Mouse (Mus musculus): Measurements from ENCODE around the gene Slc31a1. TPM values are rescaled to one million over a fixed set of nuclear protein-coding genes. Genes with fewer than 3 reads are reported as not detected.

Slc31a1 gene
- total and polyA plus RNA-seq, 3 experiments, result 20.6 to 46.5 (median 37.5) TPM

DNA sequence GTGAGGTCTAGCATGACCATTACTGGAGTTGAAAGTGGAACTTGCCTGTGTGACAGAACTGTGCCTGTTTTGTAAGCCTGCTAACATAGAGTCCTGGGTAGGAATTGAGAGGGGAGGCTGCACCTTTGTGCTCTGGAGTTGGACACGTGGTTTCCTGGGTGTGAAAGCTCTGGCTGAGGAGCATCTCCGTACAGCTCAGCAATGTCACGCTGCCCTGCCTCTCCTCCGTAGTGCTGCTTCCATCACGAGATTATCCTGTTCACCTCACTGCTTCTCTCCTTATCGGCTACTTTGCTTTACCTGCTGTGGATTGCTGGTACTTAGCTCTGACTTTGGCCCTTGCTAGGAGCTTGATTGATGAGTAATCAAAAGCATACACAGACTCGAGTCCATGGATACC, 23.2 kb downstream of the Slc31a1 start:
- TF ChIP-seq NRF1 (IDR thresholded peaks at IDR 0.05; ENCODE audit: insufficient read depth, low read depth, low read length, poor library complexity, severe bottlenecking) (no peak), TCF12 (IDR thresholded peaks at IDR 0.05; ENCODE audit: low read depth, low read length) (no peak), ELF1 (IDR thresholded peaks at IDR 0.05; ENCODE audit: low read depth, low read length) (no peak), TAL1 (IDR thresholded peaks at IDR 0.05; ENCODE audit: low read length) (no peak), ZC3H11A (IDR thresholded peaks at IDR 0.05; ENCODE audit: low read depth, low read length) (no peak), ZMIZ1 (IDR thresholded peaks at IDR 0.05; ENCODE audit: low read depth, low read length) (no peak), USF1 (IDR thresholded peaks at IDR 0.05; ENCODE audit: low read depth, low read length) (no peak), RAD21 (IDR thresholded peaks at IDR 0.05; ENCODE audit: low read depth, low read length) (no peak), SIN3A (IDR thresholded peaks at IDR 0.05; ENCODE audit: low read length) (no peak), RCOR1 (IDR thresholded peaks at IDR 0.05; ENCODE audit: low read depth, low read length) (no peak), MAX (IDR thresholded peaks at IDR 0.05; ENCODE audit: low read length) (no peak), KAT2A (conservative IDR thresholded peaks at IDR 0.05; ENCODE audit: low read depth, low read length) (no peak), CHD2 (IDR thresholded peaks at IDR 0.05; ENCODE audit: low read length) (no peak), GABPA (IDR thresholded peaks at IDR 0.05; ENCODE audit: low read depth, low read length) (no peak)
- no peaks in the 10 kb centered on the region; the same call in 1 of the 2 replicates for H3K79me2 ChIP-seq (ENCODE audit: control insufficient read depth, insufficient read depth, low read length, poor library complexity)
- peaks cover 10 to 14% of the 10 kb centered on the region in 2 experiments for H3K4me1 ChIP-seq (ENCODE audit: control insufficient read depth in 1 of 2, insufficient read depth in 2 of 2, low read length in 2 of 2)
- H3K27ac ChIP-seq (ENCODE audit: control insufficient read depth, low read depth, low read length), result no peak overlapping the region; the same call in 1 of the 2 replicates
- no peak overlapping the region for H3K4me3 ChIP-seq (ENCODE audit: control insufficient read depth in 1 of 2, insufficient read depth in 1 of 2, low read depth in 2 of 2, low read length in 2 of 2)
- H3K36me3 ChIP-seq (ENCODE audit: control insufficient read depth in 1 of 2, insufficient read depth in 2 of 2, low read length in 2 of 2), result peaks cover 9 to 22% of the 10 kb centered on the region in 2 experiments; a peak in 3 of 4 replicates
- H3K9ac ChIP-seq (ENCODE audit: control insufficient read depth, low read depth, low read length, poor library complexity, severe bottlenecking), result no peak overlapping the region
- H3K27me3 ChIP-seq (ENCODE audit: control insufficient read depth in 1 of 2, insufficient read depth in 2 of 2, low read length in 2 of 2), result no peaks in the 10 kb centered on the region
- no peak for DNase-seq (ENCODE audit: low read depth, low spot score)
- no peaks in the 10 kb centered on the region for H3K9me3 ChIP-seq (replicated peaks; ENCODE audit: insufficient read depth, low read length)

DNA sequence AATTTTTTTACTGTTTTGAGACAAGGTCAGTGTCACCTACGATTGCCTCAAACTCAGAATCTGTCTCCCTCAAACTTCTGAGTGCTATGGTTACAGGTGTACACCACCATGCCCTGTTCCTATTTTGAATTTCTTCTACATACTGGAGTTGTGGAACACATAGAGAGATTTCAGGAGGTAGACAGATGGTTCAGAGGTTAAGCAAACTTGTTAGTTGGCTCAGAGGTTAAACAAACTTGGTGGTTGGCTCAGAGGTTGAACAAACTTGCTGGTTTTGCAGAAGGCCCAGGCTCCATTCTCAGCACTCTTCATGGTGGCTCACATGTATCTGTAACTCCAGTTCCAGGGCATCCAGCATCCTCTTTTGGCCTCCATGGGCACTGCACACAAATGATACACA, 23.6 kb downstream of the Slc31a1 start:
- Histone ChIP-seq H3K4me1 (ENCODE audit: control insufficient read depth in 1 of 2, insufficient read depth in 2 of 2, low read length in 2 of 2) (peaks cover 10 to 14% of the 10 kb centered on the region in 2 experiments), H3K36me3 (ENCODE audit: control insufficient read depth in 1 of 2, insufficient read depth in 2 of 2, low read length in 2 of 2) (peaks cover 9 to 22% of the 10 kb centered on the region in 2 experiments; a peak in 3 of 4 replicates)
- no peak for TF ChIP-seq NRF1 (IDR thresholded peaks at IDR 0.05; ENCODE audit: insufficient read depth, low read depth, low read length, poor library complexity, severe bottlenecking)
- no peak for TF ChIP-seq TBP (IDR thresholded peaks at IDR 0.05; ENCODE audit: low read depth, low read length)
- TF ChIP-seq ETS1 (IDR thresholded peaks at IDR 0.05; ENCODE audit: low read depth, low read length), result no peak
- no peak for TF ChIP-seq ZNF384 (IDR thresholded peaks at IDR 0.05; ENCODE audit: low read depth, low read length)
- TF ChIP-seq BHLHE40 (IDR thresholded peaks at IDR 0.05; ENCODE audit: borderline replicate concordance, low read depth, low read length), result no peak
- TF ChIP-seq E2F4 (IDR thresholded peaks at IDR 0.05; ENCODE audit: borderline replicate concordance, low read depth, low read length), result no peak
- no peak for TF ChIP-seq ZKSCAN1 (IDR thresholded peaks at IDR 0.05; ENCODE audit: low read depth, low read length)
- TF ChIP-seq MAX (IDR thresholded peaks at IDR 0.05; ENCODE audit: low read length), result no peak
- no peak for TF ChIP-seq MAZ (IDR thresholded peaks at IDR 0.05; ENCODE audit: low read depth, low read length)
- TF ChIP-seq ELF1 (IDR thresholded peaks at IDR 0.05; ENCODE audit: low read depth, low read length), result no peak
- no peak for TF ChIP-seq NELFE (IDR thresholded peaks at IDR 0.05; ENCODE audit: low read depth, low read length)
- no peak for TF ChIP-seq CTCF (IDR thresholded peaks at IDR 0.05 in 2 of 3, conservative IDR thresholded peaks at IDR 0.05 in 1 of 3; ENCODE audit: control insufficient read depth in 1 of 3, insufficient read depth in 1 of 3, low read depth in 2 of 3, low read length in 3 of 3, poor library complexity in 1 of 3, severe bottlenecking in 1 of 3)
- no peak for TF ChIP-seq UBTF (IDR thresholded peaks at IDR 0.05; ENCODE audit: borderline replicate concordance, insufficient read depth, low read depth, low read length)
- TF ChIP-seq EP300 (IDR thresholded peaks at IDR 0.05; ENCODE audit: low read depth in 1 of 2, low read length in 2 of 2), result no peak

More for the DNA sequence above, 23.6 kb downstream of the Slc31a1 start:
- no peak for DNase-seq (ENCODE audit: low read depth, low spot score)
- no peaks in the 10 kb centered on the region; the same call in 1 of the 2 replicates for H3K79me2 ChIP-seq (ENCODE audit: control insufficient read depth, insufficient read depth, low read length, poor library complexity)
- no peak overlapping the region for H3K9ac ChIP-seq (ENCODE audit: control insufficient read depth, low read depth, low read length, poor library complexity, severe bottlenecking)
- no peak overlapping the region for H3K4me3 ChIP-seq (ENCODE audit: control insufficient read depth in 1 of 2, insufficient read depth in 1 of 2, low read depth in 2 of 2, low read length in 2 of 2)
- H3K9me3 ChIP-seq (replicated peaks; ENCODE audit: insufficient read depth, low read length), result no peaks in the 10 kb centered on the region
- H3K27me3 ChIP-seq (ENCODE audit: control insufficient read depth in 1 of 2, insufficient read depth in 2 of 2, low read length in 2 of 2), result no peaks in the 10 kb centered on the region
- H3K27ac ChIP-seq (ENCODE audit: control insufficient read depth, low read depth, low read length), result no peak overlapping the region
